Mouse (Mus musculus) frontal cortex, adult (tissue): Measurements from ENCODE around the gene Slc22a23.
A peak's percentile ranks its signal among the peaks of the same experiment; 100 is the strongest.

Experiments used
- ATAC-seq: cut with Nextera tagmentation; 2 replicates; pipeline ENCODE4 v1.9.2; 2017; ENCODE audit warnings: mild to moderate bottlenecking, moderate library complexity, mixed read lengths; ENCODE audit not compliant: low TSS enrichment

The Slc22a23 gene

DNA sequence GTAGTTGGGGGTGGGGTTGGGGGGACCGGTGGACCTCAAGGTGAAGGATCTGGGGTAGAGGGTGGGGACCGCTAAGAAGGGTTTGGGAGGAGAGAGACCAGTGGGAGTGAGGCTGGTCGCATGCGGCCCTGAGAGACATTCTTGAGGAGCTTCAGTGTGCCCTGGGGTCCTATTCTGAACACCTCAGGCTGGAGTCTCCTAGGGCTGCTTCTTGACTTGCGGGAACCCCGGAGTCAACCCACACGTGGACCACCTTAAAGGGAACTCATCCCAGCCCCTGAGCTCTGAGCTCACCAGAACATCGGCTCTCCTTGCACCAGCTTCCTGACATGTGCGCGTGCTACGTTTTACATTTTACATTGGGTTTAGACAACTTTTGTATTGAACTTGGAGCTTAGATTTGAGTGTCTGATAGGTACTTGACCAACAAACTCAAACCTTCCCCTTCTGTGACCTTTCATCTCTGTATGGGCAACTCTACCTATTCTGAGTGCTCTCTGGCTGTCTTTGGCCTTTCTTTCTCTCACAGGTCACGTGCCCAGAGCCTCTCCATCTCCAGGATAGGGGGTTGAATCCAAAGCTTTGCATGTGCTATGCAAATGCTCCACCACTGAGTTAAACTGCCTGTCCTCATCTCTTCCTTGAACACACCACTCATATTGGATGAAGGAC is 181.5 kb downstream of the Slc22a23 start:
- ATAC-seq: peak; percentile 47

DNA sequence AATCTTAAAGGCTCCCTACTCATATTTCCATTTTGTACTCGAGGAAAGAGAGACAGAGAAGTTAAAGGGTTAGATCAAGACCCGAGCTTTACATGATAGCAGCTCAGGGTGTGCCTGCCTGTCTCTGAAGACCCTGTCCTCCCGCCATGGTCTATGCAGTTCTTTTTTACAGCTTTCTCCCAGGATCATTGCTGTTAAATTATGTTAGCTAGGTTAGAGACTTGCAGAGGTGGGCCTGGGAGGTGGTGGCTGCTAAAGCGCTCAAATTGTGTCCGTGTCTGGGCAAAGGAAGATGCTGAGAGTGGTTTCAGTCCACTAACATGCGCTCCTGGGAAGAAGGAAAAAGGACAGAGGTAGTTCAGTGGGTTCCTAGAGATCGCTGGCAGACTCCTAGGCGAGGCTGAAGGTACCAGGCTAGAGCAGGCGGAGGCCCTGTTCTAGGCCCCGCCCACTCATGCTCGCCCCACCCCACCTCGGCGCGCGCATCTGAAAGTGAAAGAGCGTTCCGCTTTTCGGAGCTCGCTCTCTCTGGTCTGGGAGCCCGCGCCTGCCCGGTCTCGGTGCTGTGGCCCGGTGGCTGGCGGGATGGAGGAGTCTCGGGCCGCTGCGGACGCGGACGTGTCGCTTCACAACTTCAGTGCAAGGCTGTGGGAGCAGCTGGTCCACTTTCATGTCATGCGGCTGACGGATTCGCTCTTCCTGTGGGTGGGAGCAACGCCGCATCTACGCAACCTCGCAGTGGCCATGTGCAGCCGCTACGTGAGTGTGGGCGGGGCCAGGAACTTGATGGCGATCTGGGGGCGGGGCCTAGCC is 182.3 kb downstream of the Slc22a23 start, which contains the start of gene Psmg4:
Gene Psmg4 (plus strand): TSS at position 474 of the 813 bp plus-strand sequence.
- ATAC-seq: peak; percentile 95

DNA sequence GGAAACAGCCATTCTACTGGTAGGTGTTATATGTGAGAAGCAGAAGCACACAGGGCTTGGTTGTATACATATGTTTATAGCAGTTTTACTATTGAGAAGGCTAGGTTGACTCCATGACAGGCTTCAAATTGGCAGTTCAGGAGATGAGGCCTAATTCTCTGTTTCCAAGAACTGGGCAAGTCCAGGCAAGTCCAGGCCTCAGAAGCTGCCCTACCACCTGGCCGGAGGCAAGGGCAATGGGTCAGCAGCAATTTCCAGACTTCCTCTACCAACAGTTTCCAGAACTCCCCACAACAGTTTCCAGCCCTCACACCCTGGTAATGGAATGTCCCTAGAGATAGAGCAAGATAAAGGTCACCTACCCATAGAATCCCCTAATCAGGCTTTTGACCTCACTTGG is 185.1 kb downstream of the Slc22a23 start:
- ATAC-seq: no peak

DNA sequence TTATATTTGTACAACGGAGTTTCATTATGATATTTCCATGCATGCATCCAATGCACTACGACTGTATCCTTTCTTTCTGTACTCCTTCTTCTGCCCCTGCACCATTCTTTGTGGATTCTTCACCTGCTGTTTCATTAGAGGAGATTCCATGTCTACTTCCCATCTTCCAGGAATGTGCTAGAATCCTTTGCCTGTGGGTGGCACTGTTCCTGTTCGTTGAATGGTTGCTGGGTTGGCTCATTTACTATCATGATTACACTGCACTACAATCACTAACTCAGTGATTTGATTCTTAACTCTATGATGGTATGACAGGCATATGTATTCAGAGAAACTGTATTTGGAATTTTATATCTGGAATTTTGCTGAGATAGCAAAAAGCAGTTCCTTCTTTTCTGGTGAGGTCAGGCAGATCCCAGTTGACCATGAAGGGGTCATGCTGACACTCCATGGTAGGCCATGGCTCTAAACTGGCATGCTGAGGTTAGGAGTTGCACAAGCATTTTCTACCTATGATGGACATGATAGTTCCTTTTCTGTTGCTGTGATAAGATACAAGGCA is 187.3 kb downstream of the Slc22a23 start:
- ATAC-seq: no peak

DNA sequence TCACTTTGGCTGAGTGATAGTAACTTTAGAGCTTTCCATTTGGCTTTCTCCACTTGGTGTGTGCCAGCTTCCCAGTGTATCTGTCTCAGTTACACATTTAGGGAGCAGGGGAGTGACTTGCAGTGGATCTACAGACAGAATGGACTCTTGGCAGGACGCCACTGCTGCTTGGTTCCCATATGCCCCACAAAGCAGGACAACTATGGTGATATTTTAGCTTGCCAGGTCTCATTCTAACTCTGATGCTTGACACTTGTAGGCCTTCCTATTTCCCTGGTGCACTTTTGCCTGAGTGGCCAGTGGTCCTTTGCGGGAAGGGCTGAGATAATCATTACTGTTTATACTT is 188.2 kb downstream of the Slc22a23 start:
- 0 out of 2 replicates have a peak, but pooled peaks have one; percentile 26 for ATAC-seq

DNA sequence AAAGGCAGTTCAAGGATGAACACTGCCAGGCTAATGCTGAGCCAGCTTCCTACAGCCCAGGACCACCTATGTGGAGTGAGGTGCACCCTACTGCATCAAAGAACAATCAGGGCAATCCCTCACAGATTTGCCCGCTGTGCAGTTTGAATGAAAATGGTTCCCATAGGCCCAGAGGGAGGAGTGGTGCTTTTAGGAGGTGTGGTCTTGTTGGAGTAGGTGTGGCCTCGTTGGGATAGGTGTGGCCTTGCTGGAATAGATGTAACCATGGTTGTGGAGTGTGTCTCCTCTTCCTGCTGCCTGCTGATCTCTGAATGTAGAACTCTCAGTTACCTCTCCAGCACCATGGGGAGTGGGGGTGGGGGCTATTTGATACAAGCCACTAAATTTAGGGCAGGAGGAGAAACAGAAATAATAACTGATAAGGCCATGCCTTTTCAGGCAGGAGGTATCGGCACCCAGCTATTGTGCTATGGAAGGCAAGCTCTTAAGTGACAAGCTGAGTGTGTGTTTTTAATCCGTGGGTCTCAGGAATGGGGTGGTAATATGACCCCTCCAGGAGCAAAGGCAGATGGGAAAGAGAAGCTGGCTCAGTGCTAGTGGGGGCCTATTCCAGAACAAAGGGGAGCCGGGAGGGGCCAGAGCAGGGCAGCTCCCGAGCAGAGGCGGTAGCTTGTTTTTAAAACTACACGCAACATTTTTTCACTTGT is 188.7 kb downstream of the Slc22a23 start:
- ATAC-seq: no peak

DNA sequence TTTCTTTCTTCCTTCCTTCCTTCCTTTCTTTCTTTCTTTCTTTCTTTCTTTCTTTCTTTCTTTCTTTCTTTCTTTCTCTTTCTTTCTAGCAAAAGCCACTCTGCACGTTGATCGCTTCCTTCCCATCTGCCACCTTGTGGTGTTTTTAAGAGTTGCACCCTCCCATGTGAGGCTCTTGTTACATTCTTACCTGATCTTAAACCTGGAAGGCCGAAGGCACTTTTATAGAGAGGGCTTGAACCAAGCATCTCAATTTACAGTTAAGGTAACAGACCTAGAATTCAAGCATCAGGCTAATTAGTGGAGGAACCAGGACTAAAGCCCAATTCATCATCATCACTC is 190.1 kb downstream of the Slc22a23 start:
- no peak for ATAC-seq

DNA sequence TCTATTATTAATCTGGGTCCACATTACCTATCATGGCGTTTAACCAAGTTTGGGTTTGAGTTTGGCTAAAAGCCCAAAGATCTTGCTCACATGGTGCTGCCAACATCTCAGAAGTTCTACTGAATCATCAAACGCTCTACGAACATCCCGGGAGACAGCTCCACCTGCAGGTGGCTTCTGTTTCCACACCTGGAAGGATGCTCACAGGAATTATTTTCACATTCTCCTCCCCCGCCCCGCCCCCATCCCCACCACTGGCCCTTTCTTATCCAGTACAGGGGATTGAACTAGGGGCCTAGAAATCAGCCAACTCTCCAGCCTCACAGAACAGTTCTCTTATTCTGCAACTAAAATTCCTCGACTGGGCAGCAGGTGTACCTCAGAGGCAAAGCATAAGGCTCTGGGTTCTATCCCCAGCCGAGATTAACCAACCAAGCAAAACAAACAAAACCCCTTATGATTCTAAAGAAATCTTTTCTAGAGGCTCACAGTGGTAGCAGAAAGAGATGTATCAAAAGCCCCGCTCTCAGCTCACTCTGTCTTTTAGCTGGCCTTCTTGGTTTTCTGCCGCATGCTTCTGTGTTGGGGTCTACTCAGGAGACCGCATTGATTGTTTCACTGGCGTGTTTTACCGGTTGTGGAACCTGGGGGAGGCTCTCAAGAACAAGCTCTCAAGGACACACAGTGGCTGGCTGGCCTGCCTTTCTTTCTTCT is 190.6 kb downstream of the Slc22a23 start:
- ATAC-seq: peak; percentile 46; the same call in 1 of the 2 replicates

DNA sequence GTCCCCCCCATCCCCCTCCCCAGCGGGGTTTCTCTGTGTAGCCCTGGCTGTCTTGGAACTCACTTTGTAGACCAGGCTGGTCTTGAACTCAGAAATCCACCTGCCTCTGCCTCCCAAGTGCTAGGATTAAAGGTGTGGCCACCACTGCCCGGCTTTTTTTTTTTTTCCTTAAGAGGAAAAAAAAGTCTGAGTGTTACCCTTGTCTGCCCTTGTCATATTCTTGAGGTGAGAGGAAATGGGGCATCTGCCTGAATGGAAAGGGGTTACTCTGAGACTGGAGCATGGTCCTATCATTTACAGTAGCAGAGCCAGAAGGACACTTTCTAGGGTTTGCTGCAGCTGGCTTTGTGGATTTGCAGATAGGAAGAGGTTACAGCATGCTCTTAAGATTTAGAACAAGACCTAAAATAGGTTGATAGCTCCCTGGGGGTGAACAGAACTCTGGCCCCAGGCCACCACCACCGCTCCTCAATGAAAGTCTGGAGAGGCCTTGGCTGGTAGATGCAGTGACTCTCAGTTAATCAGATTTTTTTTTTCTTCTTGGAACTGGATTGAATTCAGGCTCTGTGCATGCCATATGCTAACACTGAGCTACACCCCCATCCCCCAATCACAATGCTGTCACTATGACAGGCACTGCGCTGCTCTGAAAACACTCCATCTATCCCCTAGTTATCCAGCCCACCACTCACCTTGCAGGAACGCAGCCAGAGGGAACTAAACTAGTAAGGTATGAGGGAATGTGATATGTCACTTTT is 191.5 kb downstream of the Slc22a23 start:
- no peak for ATAC-seq

DNA sequence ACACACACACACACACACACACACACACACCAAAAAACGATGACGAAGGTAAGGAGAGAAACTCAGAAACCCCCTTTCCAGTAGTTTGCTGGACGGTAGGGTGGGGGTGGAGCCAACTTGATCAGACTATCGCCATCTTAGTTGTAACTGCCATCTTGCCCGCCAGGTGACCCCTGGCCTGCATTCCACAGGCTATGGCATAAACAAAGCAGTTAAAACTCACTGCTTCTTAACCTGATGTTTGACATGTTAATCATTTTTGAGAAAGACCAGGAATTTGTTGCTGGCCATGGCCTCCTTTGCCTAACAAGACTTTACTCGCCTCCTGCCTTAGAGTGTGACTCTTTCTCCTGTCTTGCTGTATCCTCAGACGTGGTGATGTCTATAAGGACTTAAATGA is 192.3 kb downstream of the Slc22a23 start:
- no peak for ATAC-seq

DNA sequence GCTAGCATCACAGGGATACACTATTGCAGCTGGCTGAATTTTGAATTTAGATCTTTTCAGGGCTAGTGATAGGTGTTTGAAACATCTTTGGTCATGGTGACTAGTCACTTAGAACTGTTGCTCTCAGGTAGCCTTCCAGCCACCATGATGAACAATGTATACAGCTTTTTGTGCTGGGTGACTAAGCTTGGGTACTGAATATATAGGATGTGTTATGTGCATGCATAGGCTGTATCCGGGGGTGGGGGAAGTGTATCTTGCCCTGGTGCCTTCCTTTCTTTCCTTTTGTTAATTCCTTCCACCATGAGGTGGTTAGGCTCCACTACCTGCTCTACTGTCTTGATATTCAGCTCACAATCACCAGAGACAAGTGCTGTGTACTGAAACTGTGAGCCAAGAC is 193.6 kb downstream of the Slc22a23 start:
- ATAC-seq: no peak

DNA sequence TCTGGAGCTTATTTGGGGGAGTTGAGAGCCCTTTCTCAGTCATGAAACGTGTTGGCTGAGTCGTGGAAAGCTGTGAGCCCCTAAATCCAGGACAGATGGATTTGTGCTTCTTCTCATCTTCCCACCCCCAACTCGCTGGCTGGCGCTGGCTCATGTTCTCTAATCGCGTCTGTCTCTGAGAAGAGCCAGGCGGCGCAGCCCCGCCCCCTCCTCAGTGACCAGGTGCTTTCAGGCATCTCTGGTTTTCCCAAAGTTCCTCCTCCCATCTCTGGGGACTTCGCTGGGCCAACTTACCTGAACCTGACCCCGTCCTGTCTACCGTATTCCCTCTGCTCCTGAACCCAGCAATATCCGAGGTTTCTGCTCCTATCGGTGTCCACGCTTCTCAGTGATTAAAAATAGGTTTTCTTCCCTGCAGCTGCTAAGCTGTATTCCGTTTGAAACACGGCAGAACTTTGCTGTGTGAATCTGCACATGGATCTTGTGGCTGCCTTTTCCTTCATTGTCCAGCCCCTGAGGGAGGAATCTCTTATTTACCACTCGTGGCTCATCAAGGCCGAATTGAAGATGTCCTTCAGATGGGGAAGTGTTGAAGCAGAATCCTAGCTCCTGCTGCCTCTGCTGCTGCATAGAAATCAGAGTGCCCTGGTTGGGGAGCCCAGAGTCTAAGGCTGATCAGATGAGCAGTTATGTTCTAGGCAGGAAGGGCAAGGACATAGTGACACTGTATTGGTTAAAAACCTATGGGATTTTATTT is 194.5 kb downstream of the Slc22a23 start:
- ATAC-seq: 0 out of 2 replicates have a peak, but pooled peaks have one; percentile 23

DNA sequence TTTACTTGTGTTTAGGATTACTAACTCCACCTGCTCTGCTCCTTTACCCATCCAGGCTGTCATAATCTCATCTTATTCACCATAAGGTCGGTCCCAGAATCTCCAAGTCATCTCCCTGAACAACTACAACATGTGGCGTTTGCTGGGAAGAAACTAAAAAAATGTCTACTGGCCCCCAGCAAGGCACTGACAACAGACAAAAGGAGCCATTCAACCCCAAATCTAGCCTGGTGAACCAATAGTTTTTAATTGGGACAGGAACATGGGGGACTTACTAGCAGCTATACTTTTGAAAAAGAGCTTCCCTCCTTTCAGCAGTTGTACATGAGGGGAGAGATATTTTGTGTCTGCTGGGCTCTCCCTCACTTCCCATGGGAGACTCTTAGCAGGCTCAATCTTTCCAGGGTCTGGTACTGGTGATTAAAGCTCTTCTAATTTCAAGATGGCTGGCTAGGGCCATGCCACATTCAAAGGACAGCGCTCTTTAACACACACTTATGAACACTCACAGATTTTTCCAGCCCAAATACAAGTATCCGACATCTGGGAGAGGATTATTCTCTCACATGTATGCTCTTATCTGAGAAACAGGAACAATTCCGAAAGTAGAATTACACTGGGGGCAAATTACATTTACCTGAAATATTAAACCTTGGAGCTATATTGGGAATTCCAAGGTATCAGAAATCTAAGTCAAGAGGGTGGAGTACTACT is 195.4 kb downstream of the Slc22a23 start:
- ATAC-seq: no peak

DNA sequence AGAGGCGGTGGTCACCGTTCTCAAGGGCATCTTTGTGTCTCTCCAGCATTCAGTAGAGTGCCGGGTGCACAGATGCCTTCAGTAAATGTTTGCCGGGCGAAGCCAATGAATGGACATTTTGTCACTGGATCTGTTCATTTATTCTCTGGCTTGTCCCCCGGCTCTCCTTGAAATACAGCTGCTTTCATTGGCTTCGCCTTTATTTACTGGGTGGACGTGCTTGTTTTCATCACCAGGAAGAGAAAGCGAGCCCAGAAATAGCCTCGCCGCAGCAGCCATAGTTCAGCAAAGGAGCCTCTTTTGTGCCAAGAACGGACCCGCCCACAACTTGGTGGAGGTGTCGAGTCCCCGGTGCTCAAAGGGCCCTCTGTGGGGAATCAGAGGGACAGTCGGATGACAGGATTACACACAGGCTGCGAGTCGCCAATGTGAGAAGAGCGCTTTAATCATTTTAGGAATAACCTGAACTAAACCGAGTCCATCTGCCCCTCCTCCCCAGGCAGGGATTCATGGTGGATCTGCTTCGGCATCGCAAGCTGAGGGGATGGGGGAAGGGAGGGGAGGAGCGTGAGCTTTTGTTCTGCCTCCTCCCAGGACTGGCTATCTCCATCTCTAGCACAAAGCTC is 196.1 kb downstream of the Slc22a23 start:
- peak; percentile 56 for ATAC-seq

DNA sequence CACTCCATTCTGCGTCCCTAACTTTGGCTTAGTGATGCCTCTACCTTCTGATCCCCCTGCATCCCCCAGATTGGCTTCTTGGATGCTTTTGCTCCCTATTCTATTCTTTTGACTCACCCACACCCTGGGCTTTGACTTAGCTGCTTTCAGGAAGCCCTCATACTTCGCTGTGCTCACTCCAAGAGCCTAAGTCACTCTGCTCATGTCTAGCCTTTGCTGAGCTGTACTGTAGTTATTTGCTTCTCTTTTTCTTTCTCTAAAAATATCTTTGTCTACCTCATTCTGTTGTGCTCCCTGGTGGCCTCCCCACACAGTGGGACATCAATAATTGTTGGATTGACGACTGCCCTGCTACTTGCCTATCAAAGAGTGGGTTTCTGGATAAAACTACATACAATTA is 196.8 kb downstream of the Slc22a23 start:
- no peak for ATAC-seq

DNA sequence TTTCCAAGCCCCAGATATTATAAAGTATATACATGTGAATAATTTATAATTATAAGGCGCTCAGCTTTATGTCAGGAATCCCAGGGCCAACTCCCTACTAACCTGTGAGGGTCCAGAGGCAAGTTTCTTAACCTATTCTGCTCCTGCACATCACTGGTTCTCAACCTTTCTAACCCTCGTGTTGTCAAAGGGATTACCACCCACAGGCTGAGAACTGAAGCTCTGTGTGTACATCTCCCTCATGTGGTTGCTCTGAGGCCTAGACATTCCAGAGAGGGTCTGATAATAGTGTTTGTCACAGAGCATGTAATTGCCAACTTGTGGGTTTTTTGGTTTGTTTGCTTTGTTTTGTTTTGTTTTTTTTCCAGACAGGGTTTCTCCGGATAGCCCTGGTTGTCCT is 198.1 kb downstream of the Slc22a23 start:
- no peak for ATAC-seq

DNA sequence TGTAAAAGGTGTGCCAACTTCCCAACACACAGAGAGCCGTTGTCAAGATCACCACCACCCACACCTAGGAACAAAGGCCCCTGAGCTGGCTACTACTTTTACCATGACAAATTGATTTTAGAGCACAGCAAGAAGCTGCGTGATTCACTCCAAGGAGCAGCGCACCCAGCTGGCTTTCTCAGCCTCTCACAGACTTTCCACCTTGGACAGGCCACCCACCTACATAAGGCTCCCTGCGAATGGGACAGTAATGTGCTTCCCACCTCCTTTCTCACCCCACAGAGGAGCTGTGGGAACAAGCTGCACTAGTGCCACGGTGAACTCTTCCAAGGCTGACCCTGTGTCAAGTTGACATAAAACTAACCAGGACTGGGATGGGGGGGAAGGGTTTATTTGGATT is 201.6 kb downstream of the Slc22a23 start:
- ATAC-seq: no peak

DNA sequence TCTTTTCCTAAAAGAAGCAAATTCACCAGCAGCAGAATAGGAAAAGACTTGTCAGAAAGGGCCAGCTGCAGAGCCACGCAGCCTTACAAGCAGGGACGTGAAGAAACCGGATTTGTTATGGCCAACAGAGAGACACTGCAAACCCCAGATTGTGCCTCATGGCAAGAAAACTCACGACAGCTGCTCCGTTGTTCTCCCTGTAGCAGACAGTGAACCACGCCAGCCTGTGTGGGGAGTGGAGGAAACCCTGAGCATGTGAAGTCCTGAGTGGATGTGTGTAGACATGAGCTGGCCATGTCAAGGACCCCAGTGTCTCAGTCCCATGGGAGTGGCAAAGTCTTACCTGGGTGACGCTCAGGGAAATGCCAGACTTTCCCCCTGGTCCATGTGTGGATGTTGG is 208.4 kb downstream of the Slc22a23 start:
- peak; percentile 69 for ATAC-seq

DNA sequence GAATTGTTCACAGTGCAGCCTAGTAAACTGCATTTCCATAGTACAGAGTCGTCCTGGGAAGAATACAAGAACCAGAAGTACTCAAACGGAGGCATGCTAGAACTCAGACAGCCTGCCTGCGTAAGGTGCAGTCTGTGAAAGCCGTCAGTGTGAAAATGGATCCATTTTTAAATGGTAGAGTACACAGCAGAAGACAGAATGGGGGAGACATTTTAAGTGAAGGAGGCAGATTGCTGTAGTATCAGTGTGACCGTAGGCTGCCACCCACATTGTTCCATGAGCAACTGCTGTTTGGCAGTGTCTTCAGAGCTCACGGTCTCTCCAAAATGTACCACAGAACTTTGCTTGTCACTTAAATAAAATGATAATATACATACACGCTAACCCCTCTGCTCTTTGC is 210.7 kb downstream of the Slc22a23 start:
- ATAC-seq: peak; percentile 76
